Mouse (Mus musculus) layer of hippocampus, postnatal 36 days (tissue): ENCODE data around the gene Olfr763. TPM values are rescaled to one million over a fixed set of nuclear protein-coding genes. Genes with fewer than 3 reads are reported as not detected.
"Not testable (repeated sequence)": the region's sequence is repeated elsewhere in the genome, so short reads cannot be mapped to it uniquely, and the experiment has no call there.

Experiments used
- DNase-seq, 2 experiments: peaks; one replicate each; pipeline ENCODE4 v3.0.0; 2022
- total RNA-seq, 2 experiments: library from RNA; stranded (reverse); gene quantifications; 2 replicates each; pipeline ENCODE4 v1.2.3; 2021

Gene Olfr763
- total RNA-seq, 2 experiments from 2014 or later, result not detected

DNA sequence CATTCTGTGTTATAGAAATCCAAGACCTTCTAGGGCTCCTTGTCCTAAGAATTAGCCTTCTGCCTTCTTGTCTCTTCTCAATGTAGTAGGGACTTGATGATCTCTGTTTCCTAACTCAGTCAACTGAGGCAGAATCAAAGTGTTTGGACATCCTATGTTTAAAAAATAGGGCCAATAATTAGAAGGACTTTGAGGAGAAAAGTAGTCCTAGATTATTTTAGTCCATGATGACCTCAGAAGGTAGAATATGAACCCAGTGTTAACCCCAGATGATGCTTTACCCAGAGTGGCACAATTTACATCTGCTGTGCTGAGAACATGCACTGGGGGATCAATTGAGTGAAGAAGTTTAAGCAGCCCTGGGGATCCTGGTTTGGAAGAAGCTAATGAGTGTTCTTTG lies 39.3 kb downstream of the Olfr763 start, which contains the start of gene Olfr765:
TSS of gene Olfr765 (minus strand) at position 101 of the 400 bp plus-strand sequence.
- DNase-seq, result not testable (repeated sequence)

Other genes with a start within 250 kb of the Olfr763 start
- gene Mmp19, start 219.9 kb upstream of the Olfr763 start, total RNA-seq, result under 1 TPM; 0.20 to 0.46 TPM
- gene Dnajc14, start 206.7 kb upstream of the Olfr763 start, total RNA-seq, result 10 to 100 TPM; 65.3 to 69.1 TPM
- gene Tmem198b, start 206.4 kb upstream of the Olfr763 start, total RNA-seq, result 10 to 100 TPM in 1 of 2 experiments, 1 to 10 TPM in 1; 8.4 to 10.6 TPM
- gene Sarnp, start 193.5 kb upstream of the Olfr763 start, total RNA-seq, result 10 to 100 TPM; 38.9 to 39.5 TPM
- gene Ormdl2, start 189.1 kb upstream of the Olfr763 start, total RNA-seq, result 1 to 10 TPM; 8.9 to 9.8 TPM
- gene Gdf11, start 119.1 kb upstream of the Olfr763 start, total RNA-seq, result 10 to 100 TPM; 20.4 to 22.7 TPM
- gene Cd63, start 109.8 kb upstream of the Olfr763 start, total RNA-seq, result 10 to 100 TPM; 77.8 to 79.7 TPM
- 1 to 10 TPM; 6.4 to 8.9 TPM for gene Rdh5, start 87.9 kb upstream of the Olfr763 start, total RNA-seq
- 10 to 100 TPM; 92.9 to 94.1 TPM for gene Bloc1s1, start 86.8 kb upstream of the Olfr763 start, total RNA-seq
- 10 to 100 TPM; 30.1 to 35.4 TPM for gene Itga7, start 77.0 kb upstream of the Olfr763 start, total RNA-seq
- gene Mettl7b, start 49.8 kb upstream of the Olfr763 start, total RNA-seq, result not detected
- gene Olfr9, start 21.4 kb upstream of the Olfr763 start, total RNA-seq, result not detected
- gene Olfr764-ps1, start 29.1 kb downstream of the Olfr763 start, total RNA-seq, result not detected
- not detected for gene Olfr765, start 39.2 kb downstream of the Olfr763 start, total RNA-seq
- gene Olfr766-ps1, start 58.2 kb downstream of the Olfr763 start, total RNA-seq, result not detected
- gene Olfr767, start 72.1 kb downstream of the Olfr763 start, total RNA-seq, result under 1 TPM in 1 of 2 experiments, not detected in 1; 0.08 TPM
- not detected for gene Olfr768, start 88.6 kb downstream of the Olfr763 start, total RNA-seq
- not detected for gene Olfr769, start 107.1 kb downstream of the Olfr763 start, total RNA-seq
- gene Olfr770, start 128.2 kb downstream of the Olfr763 start, total RNA-seq, result not detected
- gene Olfr771, start 154.0 kb downstream of the Olfr763 start, total RNA-seq, result not detected
- gene Olfr772, start 167.1 kb downstream of the Olfr763 start, total RNA-seq, result not detected
- gene Olfr773, start 176.6 kb downstream of the Olfr763 start, total RNA-seq, result not detected
- not detected for gene Olfr774, start 225.4 kb downstream of the Olfr763 start, total RNA-seq
- not detected for gene Olfr775, start 237.6 kb downstream of the Olfr763 start, total RNA-seq
- gene Olfr776, start 248.3 kb downstream of the Olfr763 start, total RNA-seq, result not detected